Mouse (Mus musculus) neural tube, embryonic 14.5 days (tissue): ENCODE measurements around the gene Msn. TPM values are rescaled to one million over a fixed set of nuclear protein-coding genes. Genes with fewer than 3 reads are reported as not detected.

Source experiments
- ATAC-seq: fragments of 200-750 bp; cut with Nextera tagmentation; 2 replicates; pipeline ENCODE4 v1.8.0; 2017; ENCODE audit warnings: low read depth, mild to moderate bottlenecking, moderate TSS enrichment, moderate library complexity
- H3K27ac ChIP-seq: fragments of 300-500 bp; sonication (generic); 2 replicates; pipeline ENCODE4 v1.5.1; 2014; ENCODE audit warnings: low read depth, mild to moderate bottlenecking, control low read depth, low read length, moderate library complexity, mixed read lengths
- H3K27me3 ChIP-seq: fragments of 300-500 bp; sonication (generic); 2 replicates; pipeline ENCODE4 v1.6.1; 2014; ENCODE audit warnings: low read length; ENCODE audit not compliant: control insufficient read depth, insufficient read depth
- H3K36me3 ChIP-seq: fragments of 300-500 bp; sonication (generic); 2 replicates; pipeline ENCODE4 v1.6.1; 2014; ENCODE audit warnings: low read length, mixed read lengths; ENCODE audit not compliant: control insufficient read depth, insufficient read depth
- H3K4me1 ChIP-seq: fragments of 300-500 bp; sonication (generic); 2 replicates; pipeline ENCODE4 v1.6.1; 2014; ENCODE audit warnings: low read length; ENCODE audit not compliant: control insufficient read depth, insufficient read depth
- H3K4me2 ChIP-seq: fragments of 300-500 bp; sonication (generic); 2 replicates; pipeline ENCODE4 v1.6.1; 2014; ENCODE audit warnings: mild to moderate bottlenecking, low read depth, low read length, control low read depth
- H3K4me3 ChIP-seq: fragments of 300-500 bp; sonication (generic); 2 replicates; pipeline ENCODE4 v1.5.1; 2014; ENCODE audit warnings: low read depth, low read length, control low read depth, mixed read lengths
- H3K9ac ChIP-seq: fragments of 300-500 bp; sonication (generic); replicated peaks from 2 replicates; pipeline ENCODE4 v1.6.1; 2014; ENCODE audit warnings: low read depth, mild to moderate bottlenecking, control low read depth, low read length, mixed read lengths
- H3K9me3 ChIP-seq: fragments of 300-500 bp; sonication (generic); 2 replicates; pipeline ENCODE4 v1.6.1; 2016; ENCODE audit warnings: low read length; ENCODE audit not compliant: control insufficient read depth
- WGBS: fragments of 180-500 bp; shearing (Covaris S2); extraction: QIAGEN DNeasy Blood & Tissue Kit; methylation state at CpG from one replicate; pipeline ENCODE4 v1.1.7; 2014; 5-methylcytosine and 5-hydroxymethylcytosine counted together
- polyA plus RNA-seq: library from polyadenylated mRNA; unstranded; fragments of >200 nt; fragmentation: Nextera tagmentation; extraction: Ambion mirVana; gene quantifications from 2 replicates; pipeline ENCODE4 v1.2.1, GENCODE M21; 2014

Gene Msn
- polyA plus RNA-seq, 1 experiment from 2014 or later: 30.1 TPM

GRCm38 (mm10) chrX:96113106-96113634, 17.3 kb downstream of the Msn start:
- H3K9me3 ChIP-seq: no peaks in the 10 kb centered on the region
- no peak for ATAC-seq
- H3K4me2 ChIP-seq: no peak overlapping the region

GRCm38 (mm10) chrX:96115501-96115900, 19.7 kb downstream of the Msn start:
- ATAC-seq: no peak
- H3K4me1 ChIP-seq: no peaks in the 10 kb centered on the region

More at GRCm38 (mm10) chrX:96113106-96113634, 17.3 kb downstream of the Msn start:
- H3K36me3 ChIP-seq: no peaks in the 10 kb centered on the region
- no peaks in the 10 kb centered on the region for H3K4me1 ChIP-seq
- no peak overlapping the region for H3K27ac ChIP-seq
- H3K9ac ChIP-seq: no peak overlapping the region
- no peaks in the 10 kb centered on the region for H3K27me3 ChIP-seq
- H3K4me3 ChIP-seq: no peak overlapping the region

GRCm38 (mm10) chrX:96117366-96117765, 21.5 kb downstream of the Msn start:
- Histone ChIP-seq H3K4me3 (no peak overlapping the region), H3K27me3 (no peaks in the 10 kb centered on the region), H3K9me3 (no peaks in the 10 kb centered on the region), H3K36me3 (no peaks in the 10 kb centered on the region), H3K27ac (no peak overlapping the region), H3K4me2 (no peak overlapping the region), H3K9ac (no peak overlapping the region), H3K4me1 (no peaks in the 10 kb centered on the region)
- 86% methylated on average over 1 of the region's 1 CpGs for WGBS
- no peak for ATAC-seq

More at GRCm38 (mm10) chrX:96115501-96115900, 19.7 kb downstream of the Msn start:
- Histone ChIP-seq H3K4me2 (no peak overlapping the region), H3K36me3 (no peaks in the 10 kb centered on the region), H3K27me3 (no peaks in the 10 kb centered on the region), H3K9ac (no peak overlapping the region), H3K27ac (no peak overlapping the region), H3K9me3 (no peaks in the 10 kb centered on the region), H3K4me3 (no peak overlapping the region)

- ATAC-seq: no peak
- no peaks in the 10 kb centered on the region for H3K36me3 ChIP-seq
- H3K27ac ChIP-seq: no peak overlapping the region
- no peak overlapping the region for H3K4me2 ChIP-seq
- 78% methylated on average over 2 of the region's 2 CpGs for WGBS
- H3K4me3 ChIP-seq: no peak overlapping the region
- no peaks in the 10 kb centered on the region for H3K9me3 ChIP-seq
- no peaks in the 10 kb centered on the region for H3K4me1 ChIP-seq
- no peaks in the 10 kb centered on the region for H3K27me3 ChIP-seq
- no peak overlapping the region for H3K9ac ChIP-seq
These were observed 24.2 kb downstream of the Msn start for GRCm38 (mm10) chrX:96119997-96120396.

- H3K4me3 ChIP-seq: no peak overlapping the region
- WGBS: 96% methylated on average over 1 of the region's 1 CpGs
These were observed 26.1 kb downstream of the Msn start for GRCm38 (mm10) chrX:96121912-96122311.

GRCm38 (mm10) chrX:96126803-96127202, 31.0 kb downstream of the Msn start:
- WGBS: 84% methylated on average over 3 of the region's 3 CpGs
- H3K9ac ChIP-seq: no peak overlapping the region
- no peaks in the 10 kb centered on the region for H3K4me1 ChIP-seq
- no peaks in the 10 kb centered on the region for H3K36me3 ChIP-seq
- H3K4me2 ChIP-seq: no peak overlapping the region
- no peak overlapping the region for H3K27ac ChIP-seq
- no peaks in the 10 kb centered on the region for H3K27me3 ChIP-seq
- ATAC-seq: no peak
- no peaks in the 10 kb centered on the region for H3K9me3 ChIP-seq
- no peak overlapping the region for H3K4me3 ChIP-seq

More at GRCm38 (mm10) chrX:96121912-96122311, 26.1 kb downstream of the Msn start:
- Histone ChIP-seq H3K9ac (no peak overlapping the region), H3K9me3 (no peaks in the 10 kb centered on the region), H3K4me1 (no peaks in the 10 kb centered on the region), H3K27me3 (no peaks in the 10 kb centered on the region), H3K36me3 (no peaks in the 10 kb centered on the region), H3K4me2 (no peak overlapping the region), H3K27ac (no peak overlapping the region)
- no peak for ATAC-seq

- H3K4me2 ChIP-seq: no peak overlapping the region
- no peak overlapping the region for H3K9ac ChIP-seq
- 62% methylated on average over 5 of the region's 5 CpGs for WGBS
- no peak overlapping the region for H3K27ac ChIP-seq
- no peaks in the 10 kb centered on the region for H3K9me3 ChIP-seq
- no peaks in the 10 kb centered on the region for H3K27me3 ChIP-seq
- no peak for ATAC-seq
- H3K4me1 ChIP-seq: no peaks in the 10 kb centered on the region
- no peaks in the 10 kb centered on the region for H3K36me3 ChIP-seq
- no peak overlapping the region for H3K4me3 ChIP-seq
These were observed 34.3 kb downstream of the Msn start for GRCm38 (mm10) chrX:96130139-96130538.

- 61% methylated on average over 6 of the region's 6 CpGs for WGBS
- H3K4me1 ChIP-seq: no peaks in the 10 kb centered on the region
- no peaks in the 10 kb centered on the region for H3K36me3 ChIP-seq
- H3K9me3 ChIP-seq: no peaks in the 10 kb centered on the region
- H3K4me2 ChIP-seq: no peak overlapping the region
- H3K27ac ChIP-seq: no peak overlapping the region
- no peaks in the 10 kb centered on the region for H3K27me3 ChIP-seq
- no peak overlapping the region for H3K9ac ChIP-seq
- H3K4me3 ChIP-seq: no peak overlapping the region
- no peak for ATAC-seq
These were observed 34.8 kb downstream of the Msn start for GRCm38 (mm10) chrX:96130663-96131062.

- Histone ChIP-seq H3K27me3 (no peaks in the 10 kb centered on the region), H3K4me1 (no peaks in the 10 kb centered on the region), H3K9me3 (no peaks in the 10 kb centered on the region), H3K36me3 (no peaks in the 10 kb centered on the region), H3K9ac (no peak overlapping the region), H3K27ac (no peak overlapping the region), H3K4me3 (no peak overlapping the region), H3K4me2 (no peak overlapping the region)
- 39% methylated on average over 2 of the region's 2 CpGs for WGBS
- ATAC-seq: no peak
These were observed 37.4 kb downstream of the Msn start for GRCm38 (mm10) chrX:96133260-96133659.
